Mouse (Mus musculus): ENCODE data around the gene 6820408C15Rik. TPM values are rescaled to one million over a fixed set of nuclear protein-coding genes. Genes with fewer than 3 reads are reported as not detected.

6820408C15Rik gene
- 0.12 TPM in 1 of 2 replicates, not detected in the other for polyA plus RNA-seq (2012; rRNA removed)

DNA sequence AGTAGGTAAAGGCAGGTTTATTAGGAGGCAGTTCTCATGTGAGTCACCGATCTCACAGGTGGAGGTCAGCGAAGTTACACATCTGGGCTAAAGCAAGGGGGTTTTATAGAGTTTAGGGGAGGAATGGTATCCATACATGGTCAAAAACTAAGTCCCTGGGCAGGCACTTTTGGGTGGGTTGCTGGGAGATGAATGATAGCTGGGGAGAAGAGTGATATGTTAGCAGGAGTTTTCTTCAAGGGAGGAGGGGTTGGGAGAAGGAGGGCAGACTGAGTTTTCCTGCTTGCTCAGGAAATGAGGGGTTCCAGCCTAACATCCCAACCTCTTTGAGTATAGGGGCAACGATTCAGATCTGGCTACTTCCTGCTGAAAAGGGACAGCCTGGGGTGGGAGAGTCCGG is at the start of gene 6820408C15Rik:
Gene 6820408C15Rik, plus strand, starts transcription at position 301 of the 400 bp plus-strand sequence.
- Histone ChIP-seq H3K4me1 (ENCODE audit: control insufficient read depth, insufficient read depth, insufficient read length) (no peaks in the 10 kb centered on the region; the same call in none of the 2 replicates), H3K27ac (ENCODE audit: insufficient read depth, low read length) (peak within 1 kb of the TSS; percentile 50), H3K4me3 (ENCODE audit: extremely low read depth, insufficient read depth, insufficient read length) (peak within 1 kb of the TSS; percentile 80), H3K36me3 (ENCODE audit: control insufficient read depth, insufficient read depth, low read length) (no peaks in the 10 kb centered on the region), H3K27me3 (ENCODE audit: control insufficient read depth, insufficient read depth, low read length) (peaks cover 10% of the 10 kb centered on the region; the same call in 1 of the 2 replicates)
- WGBS = 51% methylated on average over 4 of the region's 4 CpGs
- TF ChIP-seq CTCF (IDR thresholded peaks at IDR 0.05; ENCODE audit: extremely low read depth, insufficient read depth, insufficient read length, insufficient replicate concordance) (no peak), POLR2A (IDR thresholded peaks at IDR 0.05; ENCODE audit: low read depth, low read length) (no peak)
- DNase-seq (ENCODE audit: low read depth in 1 of 2, low spot score in 2 of 2) = no peak

DNA sequence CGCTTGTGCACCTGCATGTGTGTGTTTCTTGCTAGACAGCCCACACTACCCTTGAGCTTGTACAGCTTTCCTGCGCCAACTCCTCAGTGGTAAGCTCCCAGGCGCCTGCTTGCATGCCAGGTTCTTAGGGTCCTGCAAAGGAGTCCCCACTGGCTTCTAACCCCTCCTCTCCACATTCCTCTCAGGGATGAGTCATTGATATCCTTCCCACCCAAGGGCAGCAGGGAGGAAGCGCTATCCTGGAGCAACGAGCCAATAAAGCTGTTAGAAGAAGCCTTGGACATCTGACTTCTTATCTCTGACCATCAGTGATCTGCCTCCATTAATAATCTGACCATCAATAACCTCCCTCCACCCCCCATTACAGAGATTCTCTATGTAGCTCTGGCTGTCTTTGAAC is 47.5 kb upstream of the 6820408C15Rik start:
- WGBS = 88% methylated on average over 5 of the region's 5 CpGs
- Histone ChIP-seq H3K27me3 (ENCODE audit: control insufficient read depth, insufficient read depth, low read length) (no peaks in the 10 kb centered on the region), H3K4me3 (ENCODE audit: extremely low read depth, insufficient read depth, insufficient read length) (no peak overlapping the region), H3K4me1 (ENCODE audit: control insufficient read depth, insufficient read depth, insufficient read length) (no peaks in the 10 kb centered on the region), H3K27ac (ENCODE audit: insufficient read depth, low read length) (no peak overlapping the region), H3K36me3 (ENCODE audit: control insufficient read depth, insufficient read depth, low read length) (no peaks in the 10 kb centered on the region)
- no peak for TF ChIP-seq POLR2A (IDR thresholded peaks at IDR 0.05; ENCODE audit: low read depth, low read length)
- no peak for TF ChIP-seq CTCF (IDR thresholded peaks at IDR 0.05; ENCODE audit: extremely low read depth, insufficient read depth, insufficient read length, insufficient replicate concordance)
- no peak for DNase-seq (ENCODE audit: low read depth in 1 of 2, low spot score in 2 of 2)

DNA sequence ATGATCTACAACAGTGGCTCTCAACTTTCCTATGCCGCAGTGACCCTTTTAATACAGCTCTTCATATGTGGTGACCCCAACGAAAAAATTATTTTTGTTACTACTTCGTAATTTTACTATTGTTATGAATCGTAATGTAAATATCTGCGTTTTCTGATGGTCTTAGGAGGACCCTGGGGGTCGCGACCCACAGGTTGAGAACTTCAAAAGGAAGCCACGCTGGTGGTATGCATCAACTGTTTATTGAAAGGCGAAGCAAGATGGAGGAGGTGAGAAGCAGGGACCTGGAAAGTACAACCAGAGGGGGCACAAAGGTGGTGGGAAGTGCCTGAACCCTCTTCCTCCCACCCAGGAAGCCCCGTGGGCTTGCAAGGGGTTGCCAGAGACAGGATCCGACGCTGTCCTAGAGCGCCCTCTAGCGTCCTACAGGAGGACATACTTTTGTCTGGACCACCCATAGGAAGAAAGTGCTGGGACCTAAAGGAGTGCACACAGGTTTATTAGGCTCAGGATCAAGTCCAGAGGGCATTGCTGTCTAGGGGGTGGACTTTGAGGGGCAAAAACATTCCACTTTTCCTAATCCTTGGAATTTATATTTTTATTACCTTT is 46.8 kb upstream of the 6820408C15Rik start:
- TF ChIP-seq CTCF (IDR thresholded peaks at IDR 0.05; ENCODE audit: extremely low read depth, insufficient read depth, insufficient read length, insufficient replicate concordance) (peak; percentile 82; the same call in 1 of the 2 replicates), POLR2A (IDR thresholded peaks at IDR 0.05; ENCODE audit: low read depth, low read length) (no peak)
- Histone ChIP-seq H3K4me3 (ENCODE audit: extremely low read depth, insufficient read depth, insufficient read length) (no peak overlapping the region), H3K4me1 (ENCODE audit: control insufficient read depth, insufficient read depth, insufficient read length) (no peaks in the 10 kb centered on the region), H3K27me3 (ENCODE audit: control insufficient read depth, insufficient read depth, low read length) (no peaks in the 10 kb centered on the region), H3K27ac (ENCODE audit: insufficient read depth, low read length) (no peak overlapping the region), H3K36me3 (ENCODE audit: control insufficient read depth, insufficient read depth, low read length) (no peaks in the 10 kb centered on the region)
- peak; percentile 38 to 44 for DNase-seq (ENCODE audit: low read depth in 1 of 2, low spot score in 2 of 2)
- WGBS = 35% methylated on average over 14 of the region's 14 CpGs

DNA sequence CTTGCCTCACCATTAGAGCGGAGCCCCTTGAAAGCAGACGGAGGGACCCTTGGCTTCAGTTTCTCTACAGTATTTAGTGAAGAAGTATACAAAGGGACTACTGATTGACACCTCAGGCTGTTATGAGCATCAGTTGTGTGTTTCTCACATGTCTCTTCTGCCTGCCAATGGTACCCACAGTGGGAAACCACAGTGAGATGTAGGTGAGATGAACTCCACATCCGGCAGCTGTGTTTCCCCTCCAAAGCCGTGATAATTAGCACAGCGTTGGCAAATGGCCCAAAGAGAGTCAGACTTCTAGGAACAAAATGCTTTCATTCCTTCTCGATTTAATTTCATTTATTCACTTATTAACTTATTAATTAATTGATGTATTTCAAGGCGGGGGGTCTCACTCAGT is 43.3 kb upstream of the 6820408C15Rik start:
- WGBS = 38% methylated on average over 7 of the region's 7 CpGs
- Histone ChIP-seq H3K4me1 (ENCODE audit: control insufficient read depth, insufficient read depth, insufficient read length) (no peaks in the 10 kb centered on the region), H3K36me3 (ENCODE audit: control insufficient read depth, insufficient read depth, low read length) (no peaks in the 10 kb centered on the region), H3K4me3 (ENCODE audit: extremely low read depth, insufficient read depth, insufficient read length) (no peak overlapping the region), H3K27me3 (ENCODE audit: control insufficient read depth, insufficient read depth, low read length) (peaks cover 6% of the 10 kb centered on the region), H3K27ac (ENCODE audit: insufficient read depth, low read length) (no peak overlapping the region)
- TF ChIP-seq CTCF (IDR thresholded peaks at IDR 0.05; ENCODE audit: extremely low read depth, insufficient read depth, insufficient read length, insufficient replicate concordance) = no peak
- TF ChIP-seq POLR2A (IDR thresholded peaks at IDR 0.05; ENCODE audit: low read depth, low read length) = no peak
- DNase-seq (ENCODE audit: low read depth in 1 of 2, low spot score in 2 of 2) = no peak

DNA sequence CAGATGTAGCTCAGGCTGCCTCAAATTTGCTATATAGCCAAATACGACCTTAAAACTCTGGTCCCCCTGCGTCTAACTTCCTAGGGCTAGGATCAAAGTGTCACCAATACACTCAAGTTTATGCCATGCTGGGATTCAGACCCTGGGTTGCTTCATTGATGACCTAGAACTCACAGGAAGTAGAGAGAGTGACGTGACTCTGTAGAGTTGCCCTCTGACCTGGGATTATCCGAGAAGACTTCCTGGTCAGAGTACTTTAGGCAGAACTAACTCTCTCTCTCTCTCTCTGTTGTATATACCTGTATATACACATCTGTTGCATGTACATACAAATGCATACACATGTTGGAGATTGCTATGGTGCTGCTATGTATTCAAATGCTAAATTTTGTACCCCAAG is 42.7 kb upstream of the 6820408C15Rik start:
- no peak for TF ChIP-seq POLR2A (IDR thresholded peaks at IDR 0.05; ENCODE audit: low read depth, low read length)
- TF ChIP-seq CTCF (IDR thresholded peaks at IDR 0.05; ENCODE audit: extremely low read depth, insufficient read depth, insufficient read length, insufficient replicate concordance) = no peak
- no peak overlapping the region for H3K27ac ChIP-seq (ENCODE audit: insufficient read depth, low read length)
- no peak overlapping the region for H3K4me3 ChIP-seq (ENCODE audit: extremely low read depth, insufficient read depth, insufficient read length)
- no peaks in the 10 kb centered on the region for H3K36me3 ChIP-seq (ENCODE audit: control insufficient read depth, insufficient read depth, low read length)
- no peaks in the 10 kb centered on the region for H3K4me1 ChIP-seq (ENCODE audit: control insufficient read depth, insufficient read depth, insufficient read length)
- WGBS = 63% methylated on average over 4 of the region's 4 CpGs
- peaks cover 6% of the 10 kb centered on the region for H3K27me3 ChIP-seq (ENCODE audit: control insufficient read depth, insufficient read depth, low read length)
- DNase-seq (ENCODE audit: low read depth in 1 of 2, low spot score in 2 of 2) = no peak

DNA sequence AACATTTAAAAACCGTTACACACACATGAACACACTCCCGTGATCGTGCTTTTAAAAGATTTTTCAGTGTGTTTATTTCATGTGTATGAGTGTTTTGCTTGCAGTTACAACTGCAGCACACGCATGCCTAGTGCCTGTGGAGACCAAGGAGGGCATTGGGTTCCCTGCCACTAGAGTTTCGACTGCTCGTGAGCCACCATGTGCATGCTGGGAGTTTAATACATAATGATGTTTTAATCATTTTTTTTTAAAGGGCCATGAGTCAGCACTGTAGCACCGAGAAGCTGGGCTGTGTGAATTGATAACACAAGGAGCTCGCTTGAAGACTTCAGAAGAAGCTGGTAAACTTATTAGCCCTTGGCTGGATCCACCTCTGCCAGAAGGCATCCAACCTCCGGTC is 41.8 kb upstream of the 6820408C15Rik start:
- no peak overlapping the region for H3K27ac ChIP-seq (ENCODE audit: insufficient read depth, low read length)
- no peaks in the 10 kb centered on the region for H3K4me1 ChIP-seq (ENCODE audit: control insufficient read depth, insufficient read depth, insufficient read length)
- TF ChIP-seq POLR2A (IDR thresholded peaks at IDR 0.05; ENCODE audit: low read depth, low read length) (no peak), CTCF (IDR thresholded peaks at IDR 0.05; ENCODE audit: extremely low read depth, insufficient read depth, insufficient read length, insufficient replicate concordance) (no peak)
- no peaks in the 10 kb centered on the region for H3K36me3 ChIP-seq (ENCODE audit: control insufficient read depth, insufficient read depth, low read length)
- WGBS = 60% methylated on average over 9 of the region's 9 CpGs
- no peak for DNase-seq (ENCODE audit: low read depth in 1 of 2, low spot score in 2 of 2)
- peaks cover 6% of the 10 kb centered on the region for H3K27me3 ChIP-seq (ENCODE audit: control insufficient read depth, insufficient read depth, low read length)
- H3K4me3 ChIP-seq (ENCODE audit: extremely low read depth, insufficient read depth, insufficient read length) = no peak overlapping the region

DNA sequence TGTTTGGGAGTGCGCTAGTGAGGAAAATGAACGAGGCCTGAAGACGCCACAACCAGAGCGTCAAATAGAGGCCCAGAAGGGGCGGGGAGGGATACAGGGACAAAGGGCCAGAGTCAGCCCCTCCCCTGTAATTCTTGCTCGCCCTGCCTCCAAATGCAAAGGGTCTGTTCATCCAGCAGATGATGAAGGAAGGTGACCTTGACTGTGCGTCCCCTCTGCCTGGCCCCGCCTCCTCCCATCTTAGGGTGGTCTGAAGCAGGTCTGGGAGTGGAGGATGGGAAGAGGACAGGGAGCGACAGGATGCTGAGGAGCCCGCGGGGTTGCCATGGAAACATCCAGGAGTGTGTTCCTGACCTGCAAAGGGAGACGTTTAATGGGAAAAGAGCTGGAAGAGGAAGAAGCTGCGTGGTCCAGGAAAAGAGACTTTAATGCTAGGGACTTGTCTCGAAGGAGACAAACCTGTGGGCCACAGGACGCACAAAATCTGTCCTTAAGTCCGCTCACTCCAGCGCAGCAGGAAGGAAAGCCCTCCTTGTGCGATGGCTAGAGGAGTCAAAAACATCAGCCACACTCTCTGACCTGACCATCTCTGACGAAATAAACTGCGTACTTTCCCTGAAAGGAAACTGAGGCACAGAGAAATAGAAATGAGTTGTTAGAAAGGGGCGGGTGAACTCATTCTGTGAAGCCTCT is 39.6 kb upstream of the 6820408C15Rik start:
- TF ChIP-seq CTCF (IDR thresholded peaks at IDR 0.05; ENCODE audit: extremely low read depth, insufficient read depth, insufficient read length, insufficient replicate concordance) (no peak), POLR2A (IDR thresholded peaks at IDR 0.05; ENCODE audit: low read depth, low read length) (no peak)
- no peak overlapping the region for H3K27ac ChIP-seq (ENCODE audit: insufficient read depth, low read length)
- H3K36me3 ChIP-seq (ENCODE audit: control insufficient read depth, insufficient read depth, low read length) = no peaks in the 10 kb centered on the region
- H3K4me1 ChIP-seq (ENCODE audit: control insufficient read depth, insufficient read depth, insufficient read length) = no peaks in the 10 kb centered on the region
- H3K4me3 ChIP-seq (ENCODE audit: extremely low read depth, insufficient read depth, insufficient read length) = no peak overlapping the region
- H3K27me3 ChIP-seq (ENCODE audit: control insufficient read depth, insufficient read depth, low read length) = peaks cover 6% of the 10 kb centered on the region
- WGBS = 40% methylated on average over 21 of the region's 21 CpGs
- DNase-seq (ENCODE audit: low read depth in 1 of 2, low spot score in 2 of 2) = no peak

All from spleen, adult 2 months (tissue).